Mouse (Mus musculus) CH12.LX (cell line): ENCODE data around the gene Zfp280d. TPM values are rescaled to one million over a fixed set of nuclear protein-coding genes. Genes with fewer than 3 reads are reported as not detected.

ENCODE experiments used
- DNase-seq: peaks from one replicate; pipeline ENCODE4 v3.0.0-alpha.2; 2013; ENCODE audit errors: extremely low read depth
- H3K27ac ChIP-seq: 2 replicates; pipeline ENCODE4 v1.5.1; 2012; ENCODE audit warnings: low read depth, mild to moderate bottlenecking, control low read depth, moderate library complexity; ENCODE audit not compliant: insufficient read depth
- H3K27me3 ChIP-seq: replicated peaks from 2 replicates; pipeline ENCODE3; 2012; ENCODE audit warnings: inconsistent platforms
- H3K36me3 ChIP-seq, 2 experiments: replicated peaks in 1 of 2; 2 replicates each; pipeline versions ENCODE3 to v1.6.1; 2012; ENCODE audit warnings: inconsistent platforms in 1 of 2, low read length in 1 of 2, mild to moderate bottlenecking in 1 of 2, mixed read lengths in 1 of 2, moderate library complexity in 1 of 2; ENCODE audit not compliant: control insufficient read depth in 1 of 2, insufficient read depth in 1 of 2
- H3K4me1 ChIP-seq, 2 experiments: 2 replicates each; pipeline ENCODE4 v1.6.1; 2012; ENCODE audit warnings: inconsistent platforms in 1 of 2, moderate library complexity in 1 of 2; ENCODE audit not compliant: insufficient read depth in 2 of 2, control insufficient read depth in 1 of 2
- H3K4me2 ChIP-seq: 2 replicates; pipeline ENCODE4 v1.6.1; 2012; ENCODE audit warnings: low read depth, mild to moderate bottlenecking, control low read depth; ENCODE audit not compliant: poor library complexity, insufficient read depth, severe bottlenecking
- H3K4me3 ChIP-seq, 3 experiments: fragments of 150-350 bp in 1 of 3; sonication (generic) in 1 of 3; replicated peaks in 1 of 3; 2 replicates each; pipeline versions ENCODE3 to v1.5.1; 2011 to 2012; ENCODE audit warnings: low read depth in 2 of 3, low read length in 2 of 3, mild to moderate bottlenecking in 2 of 3, moderate library complexity in 2 of 3, control low read depth in 1 of 3, improper control_type of control experiment in 1 of 3, inconsistent platforms in 1 of 3, mixed read lengths in 1 of 3; ENCODE audit not compliant: poor library complexity in 1 of 3
- H3K79me2 ChIP-seq: replicated peaks from 2 replicates; pipeline ENCODE4 v1.6.1; 2012; ENCODE audit warnings: mild to moderate bottlenecking, moderate library complexity; ENCODE audit not compliant: control insufficient read depth, poor library complexity, insufficient read depth, severe bottlenecking; ENCODE audit errors: extremely low read depth
- H3K9ac ChIP-seq: 2 replicates; pipeline ENCODE4 v1.6.1; 2012; ENCODE audit warnings: low read depth, mild to moderate bottlenecking, control low read depth, moderate library complexity; ENCODE audit not compliant: insufficient read depth
- H3K9me3 ChIP-seq: replicated peaks from 2 replicates; pipeline ENCODE3; 2012; ENCODE audit warnings: low read length, inconsistent platforms, mixed read lengths
- EP300 ChIP-seq: IDR thresholded peaks from 2 replicates; pipeline ENCODE4 v1.6.1; 2011; ENCODE audit warnings: low read length, improper control_type of control experiment
- IRF4 ChIP-seq: IDR thresholded peaks from 2 replicates; pipeline ENCODE4 v1.6.1; 2014; ENCODE audit warnings: low read depth, mild to moderate bottlenecking, inconsistent platforms, low read length, improper control_type of control experiment
- JUN ChIP-seq: IDR thresholded peaks from 2 replicates; pipeline ENCODE4 v1.6.1; 2011; ENCODE audit warnings: low read depth, mild to moderate bottlenecking, low read length, improper control_type of control experiment, moderate library complexity; ENCODE audit not compliant: insufficient read depth
- MEF2A ChIP-seq: IDR thresholded peaks from 2 replicates; pipeline ENCODE4 v1.6.1; 2014; ENCODE audit warnings: low read depth, mild to moderate bottlenecking, inconsistent platforms, low read length, improper control_type of control experiment, borderline replicate concordance
- MXI1 ChIP-seq: IDR thresholded peaks from 2 replicates; pipeline ENCODE4 v1.6.1; 2011; ENCODE audit warnings: mild to moderate bottlenecking, low read depth, low read length, improper control_type of control experiment
- RCOR1 ChIP-seq: conservative IDR thresholded peaks from 2 replicates; pipeline ENCODE4 v1.6.1; 2012; ENCODE audit warnings: low read depth, mild to moderate bottlenecking, inconsistent platforms, low read length, improper control_type of control experiment
- ZKSCAN1 ChIP-seq: IDR thresholded peaks from 2 replicates; pipeline ENCODE4 v1.6.1; 2012; ENCODE audit warnings: low read depth, inconsistent platforms, low read length, improper control_type of control experiment, borderline replicate concordance
- ZNF384 ChIP-seq: IDR thresholded peaks from 2 replicates; pipeline ENCODE4 v1.6.1; 2012; ENCODE audit warnings: low read depth, low read length, improper control_type of control experiment, inconsistent platforms
- dilution Hi-C: fragments of 300-500 bp; cut with MboI; formaldehyde crosslinking; loops from 2 replicates; pipeline ENCODE4 v1.14.3; 2020; ENCODE audit warnings: low sequenced_read_pairs; ENCODE audit not compliant: extremely low pct_unique_long_range_greater_than_20kb, extremely low pct_ligation_motif_present
- in situ Hi-C: fragments of 300-500 bp; cut with MboI; formaldehyde crosslinking; loops from 3 replicates; pipeline ENCODE4 v1.14.3; 2019; ENCODE audit warnings: low sequenced_read_pairs, low pct_ligation_motif_present, low pct_unique_long_range_greater_than_20kb, mixed read lengths
- polyA plus RNA-seq: library from polyadenylated mRNA; unstranded; fragments of >175 nt; gene quantifications from 2 replicates; pipeline ENCODE4 v1.2.1, GENCODE M21; 2012; ENCODE audit warnings: low read depth; ENCODE audit not compliant: insufficient read length
- total RNA-seq, 2 experiments: library from RNA; depleted of rRNA; stranded (reverse); fragments of 300-350 nt in 1 of 2; fragments of >200 nt in 1 of 2; gene quantifications; 2 replicates each; pipeline ENCODE4 v1.2.3; 2012 to 2014

Zfp280d gene
- total and polyA plus RNA-seq, 3 experiments = 22.3 to 35.8 (median 26.0) TPM

- TF ChIP-seq MXI1 (no peak), ZKSCAN1 (no peak), MEF2A (no peak), ZNF384 (peak; percentile 76), EP300 (no peak), RCOR1 (no peak)
- H3K27ac ChIP-seq = no peak overlapping the region
- dilution Hi-C loops (no loop called here), in situ Hi-C loops (no loop called here)
- no peaks in the 10 kb centered on the region for H3K9me3 ChIP-seq
- no peak overlapping the region for H3K9ac ChIP-seq
- no peak overlapping the region for H3K4me3 ChIP-seq
- no peak for DNase-seq
- H3K36me3 ChIP-seq = peaks cover 6 to 23% of the 10 kb centered on the region in 2 experiments
- H3K79me2 ChIP-seq = peaks cover 24% of the 10 kb centered on the region
- peaks cover 0 to 7% of the 10 kb centered on the region in 2 experiments; a peak in 1 of 4 replicates for H3K4me1 ChIP-seq
- no peaks in the 10 kb centered on the region for H3K27me3 ChIP-seq
- H3K4me2 ChIP-seq = no peak overlapping the region
These were observed 19.4 kb downstream of the Zfp280d start for GRCm38 (mm10) chr9:72294076-72294475.

GRCm38 (mm10) chr9:72309765-72310164, 35.1 kb downstream of the Zfp280d start:
- no peaks in the 10 kb centered on the region for H3K27me3 ChIP-seq
- in situ Hi-C loops = no loop called here
- H3K4me3 ChIP-seq = no peak overlapping the region
- no peaks in the 10 kb centered on the region for H3K4me1 ChIP-seq
- H3K79me2 ChIP-seq = no peaks in the 10 kb centered on the region
- H3K36me3 ChIP-seq = peaks cover 2 to 45% of the 10 kb centered on the region in 2 experiments
- H3K27ac ChIP-seq = no peak overlapping the region
- dilution Hi-C loops = no loop called here
- TF ChIP-seq JUN = no peak
- H3K4me2 ChIP-seq = no peak overlapping the region
- no peak for DNase-seq
- H3K9ac ChIP-seq = no peak overlapping the region
- H3K9me3 ChIP-seq = no peaks in the 10 kb centered on the region

- TF ChIP-seq IRF4 = no peak
These were observed 58.6 kb downstream of the Zfp280d start for GRCm38 (mm10) chr9:72333221-72333620.

More at GRCm38 (mm10) chr9:72333221-72333620, 58.6 kb downstream of the Zfp280d start:
- H3K4me2 ChIP-seq = no peak overlapping the region
- dilution Hi-C loops = no loop called here
- peaks cover 0 to 9% of the 10 kb centered on the region in 2 experiments; a peak in 2 of 4 replicates for H3K4me1 ChIP-seq
- H3K27ac ChIP-seq = no peak overlapping the region
- no peaks in the 10 kb centered on the region for H3K9me3 ChIP-seq
- H3K27me3 ChIP-seq = no peaks in the 10 kb centered on the region
- DNase-seq = no peak
- peaks cover 2 to 45% of the 10 kb centered on the region in 2 experiments for H3K36me3 ChIP-seq
- H3K79me2 ChIP-seq = no peaks in the 10 kb centered on the region; the same call in 1 of the 2 replicates
- H3K4me3 ChIP-seq = no peak overlapping the region
- H3K9ac ChIP-seq = no peak overlapping the region
- in situ Hi-C loops = no loop called here
